Mouse (Mus musculus) heart, adult 18-20 months (tissue): ENCODE measurements at regions not wholly inside any gene's neighbourhood (a gene's known extent, or its start where the extent isn't known, plus 50 kb on each side); places are given as distances from the start of the nearest gene placed in this dataset.
A peak's percentile ranks its signal among the peaks of the same experiment; 100 is the strongest.

Experiments used
- DNase-seq, 2 experiments: peaks; one replicate each; pipeline ENCODE4 v3.0.0; 2021 to 2022; ENCODE audit warnings: mixed read lengths in 1 of 2
- microRNA-seq, 2 experiments: library from miRNA; unstranded; fragments of <30 nt; microRNA quantifications; one replicate each; pipeline ENCODE4 v1.2.0; 2022

DNA sequence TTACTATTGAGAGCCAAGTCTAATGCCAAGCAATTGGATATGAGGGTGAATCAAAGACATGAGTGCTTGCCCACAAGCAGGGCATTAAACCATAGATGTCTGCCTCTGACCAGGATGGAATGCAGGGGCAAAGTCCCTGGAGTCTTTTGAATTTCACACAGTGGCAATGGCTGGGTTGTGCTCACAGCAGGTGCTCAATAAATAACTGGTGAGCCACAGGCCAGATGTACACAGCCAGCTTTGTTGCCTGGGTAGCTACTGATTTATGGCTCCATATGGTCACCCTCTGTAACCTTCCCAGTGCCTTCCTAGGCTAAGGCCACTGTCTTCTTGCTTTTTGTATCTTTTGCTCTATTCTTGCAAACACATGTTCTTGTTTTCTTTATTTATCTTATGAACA lies 154.3 kb upstream of the Lrrn1 start:
- no peak for DNase-seq

DNA sequence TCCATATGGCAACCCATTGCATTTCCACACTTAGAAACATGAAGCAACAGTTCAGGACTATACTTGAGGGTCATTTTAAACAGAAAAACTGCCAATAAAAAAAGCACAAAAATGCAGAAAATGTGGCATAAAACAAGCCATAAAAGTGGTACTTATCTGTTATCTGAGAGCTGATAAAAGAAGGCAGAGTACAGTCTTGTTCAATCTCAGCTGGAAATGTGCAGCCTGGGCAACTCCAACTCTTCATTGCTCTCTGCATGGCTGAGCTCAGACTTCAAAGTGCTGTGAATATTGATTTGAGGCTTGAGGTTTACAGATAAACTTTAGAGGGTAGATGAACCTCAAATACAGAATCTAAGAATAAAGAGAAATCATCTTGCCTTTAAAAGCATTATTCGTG lies 151.1 kb upstream of the Lrrn1 start:
- DNase-seq, result no peak

DNA sequence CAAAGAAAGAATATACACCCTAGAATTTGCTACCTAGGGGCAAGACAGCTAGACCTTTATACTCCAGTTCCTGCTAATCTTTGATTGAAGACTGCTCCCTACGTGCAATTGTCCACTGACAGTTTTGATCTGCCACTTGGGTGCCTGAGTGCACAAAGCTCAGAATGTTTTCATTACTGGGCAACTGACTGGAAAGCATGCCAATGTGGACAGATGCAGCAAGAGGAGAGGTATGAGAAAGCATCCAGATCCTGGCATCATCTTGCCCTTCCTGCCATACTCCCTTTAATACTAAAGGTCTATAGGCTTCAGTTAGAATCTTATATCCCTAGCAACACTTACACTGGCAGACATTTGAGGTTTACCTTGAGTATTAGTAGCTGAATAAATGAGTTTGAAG lies 148.9 kb upstream of the Lrrn1 start:
- no peak for DNase-seq

DNA sequence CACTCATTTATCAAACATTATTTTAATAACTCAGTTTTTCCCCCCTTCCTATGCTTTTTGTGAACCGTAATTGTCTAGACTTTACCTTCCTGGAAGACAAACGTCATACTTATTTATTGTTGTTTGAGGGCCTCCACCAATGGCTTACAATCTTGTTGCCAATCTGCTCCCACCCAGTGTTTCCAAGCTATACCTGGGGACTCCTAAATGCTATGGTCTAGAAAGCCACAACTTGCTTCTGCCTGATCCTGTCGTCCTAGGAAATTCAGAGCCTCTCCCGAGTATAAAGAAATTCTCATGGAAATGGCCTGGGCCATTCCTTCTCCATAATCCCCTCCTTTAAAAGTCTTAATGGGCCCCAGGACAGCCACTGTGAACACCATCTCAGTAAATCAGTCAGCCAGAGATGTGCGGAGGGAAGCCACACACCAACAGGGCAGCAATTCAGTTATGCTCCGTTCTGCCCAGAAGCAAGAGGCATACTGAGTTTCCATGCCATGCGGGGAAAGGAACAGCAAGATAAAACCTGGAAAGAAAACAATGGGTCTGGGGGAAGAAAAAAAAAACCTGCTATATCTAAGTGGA lies 143.4 kb upstream of the Lrrn1 start:
- DNase-seq, result no peak

DNA sequence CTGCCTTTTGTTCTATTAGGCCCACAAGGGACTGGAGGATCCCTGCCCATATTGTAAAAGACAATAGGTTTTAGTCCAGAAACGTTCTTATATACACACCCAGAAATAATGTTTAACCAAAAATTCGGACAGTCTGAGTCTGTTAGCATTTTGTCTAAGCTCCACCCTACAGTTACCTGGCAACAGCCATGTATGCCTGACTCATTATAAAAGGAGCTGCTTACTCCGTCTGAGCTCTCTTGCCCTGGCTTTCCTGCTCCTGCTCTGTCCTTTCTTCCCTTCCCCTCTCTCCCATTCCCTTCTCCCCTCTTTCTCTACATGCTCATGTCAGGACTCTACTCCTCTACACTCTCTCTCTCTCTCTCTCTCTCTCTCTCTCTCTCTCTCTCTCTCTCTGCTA lies 139.7 kb upstream of the Lrrn1 start:
- DNase-seq, result no peak

DNA sequence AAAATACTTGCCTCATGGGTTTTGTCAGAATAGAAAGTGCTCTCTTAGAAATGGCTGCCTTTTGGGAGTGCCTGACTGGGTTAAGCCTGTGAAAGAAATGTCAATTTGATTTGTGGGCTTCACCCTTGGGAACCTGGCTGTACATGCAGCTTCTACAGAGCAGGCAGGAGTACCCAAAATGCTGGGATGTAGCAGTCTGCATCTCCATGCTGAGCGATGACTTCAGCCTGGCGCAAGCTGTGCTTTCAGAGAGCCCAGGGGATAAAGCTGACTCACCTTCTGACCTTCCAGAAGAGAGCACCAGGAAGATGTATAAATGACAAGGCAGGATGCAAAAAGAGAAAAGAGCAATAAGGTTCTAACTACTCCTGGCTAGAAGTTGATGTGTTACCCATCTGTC lies 135.0 kb upstream of the Lrrn1 start:
- DNase-seq, result no peak

DNA sequence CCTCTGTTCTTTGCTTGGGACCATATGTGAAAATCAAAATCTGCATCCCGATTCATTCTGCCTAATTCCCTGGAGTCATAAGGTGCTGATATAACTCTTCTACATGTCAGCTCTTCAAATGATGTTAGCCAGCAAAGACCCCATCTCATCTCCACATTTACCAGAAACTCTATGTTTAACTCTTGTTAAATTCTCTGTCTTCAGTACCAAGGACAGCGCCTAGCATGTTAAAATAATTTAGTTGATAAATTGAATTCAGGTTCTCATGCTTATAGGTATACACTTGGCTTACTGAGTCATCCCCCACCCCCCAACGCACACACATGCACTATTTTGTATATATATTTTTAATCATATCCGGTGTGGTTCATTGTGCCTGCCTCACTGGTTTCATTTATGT lies 113.8 kb upstream of the Lrrn1 start:
- DNase-seq, result no peak

DNA sequence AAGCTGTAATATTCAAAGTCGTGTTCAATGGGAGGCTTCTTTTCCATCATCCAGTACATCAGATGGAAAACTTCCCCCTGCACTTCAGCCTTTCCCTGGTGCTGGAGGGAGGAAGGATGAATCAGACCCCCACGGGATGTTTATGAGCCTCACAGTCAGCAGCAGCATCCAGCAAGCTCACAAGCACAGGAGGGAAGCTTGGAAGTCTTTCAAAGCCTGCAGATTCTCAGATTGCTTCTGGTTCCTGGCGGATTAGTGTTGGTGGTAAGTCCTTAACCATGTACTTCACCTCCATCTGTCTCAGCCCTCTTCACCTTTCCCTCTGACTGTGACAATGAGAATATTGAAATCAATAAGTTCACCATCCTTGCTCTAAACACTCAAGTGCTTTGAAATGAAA lies 107.5 kb upstream of the Lrrn1 start:
- no peak for DNase-seq

DNA sequence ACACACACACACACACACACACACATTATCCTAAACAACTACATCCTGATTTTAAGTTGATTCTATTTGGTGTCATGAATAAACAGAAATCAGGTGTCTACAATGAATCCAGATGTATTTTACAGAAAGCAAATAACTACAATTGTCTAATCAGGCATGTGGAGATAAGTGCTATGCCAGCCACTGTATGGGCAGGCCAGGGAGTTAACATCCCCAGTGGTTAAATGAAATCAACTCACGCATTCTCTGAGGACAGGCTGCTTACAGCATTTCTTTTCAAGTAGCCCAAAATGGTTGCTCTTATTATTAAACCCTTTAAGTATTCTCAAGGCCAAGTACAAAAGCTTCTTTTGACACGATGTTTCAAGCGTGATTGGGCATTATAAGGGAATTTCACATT lies 103.0 kb upstream of the Lrrn1 start:
- no peak for DNase-seq

DNA sequence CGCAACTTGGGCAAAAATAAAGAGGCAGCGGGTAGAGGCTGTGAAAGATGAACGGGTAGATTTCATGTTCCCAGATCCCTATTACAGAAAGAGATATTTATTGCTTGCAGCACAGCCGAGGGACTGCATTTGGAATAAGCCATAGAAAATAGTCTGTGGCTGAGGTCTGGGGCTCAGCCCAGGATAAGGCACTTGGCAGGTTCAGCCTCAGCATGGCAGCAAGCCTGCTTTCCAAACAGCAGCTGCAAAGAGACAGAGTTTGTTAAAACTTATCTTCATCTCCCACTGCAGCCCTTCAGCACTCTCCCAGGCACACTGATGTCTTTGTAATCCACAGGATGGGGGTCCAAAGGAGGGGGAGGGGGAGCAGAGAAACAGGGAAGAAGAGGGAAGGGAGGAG lies 98.5 kb upstream of the Lrrn1 start:
- peak in 1 of 2 experiments; percentile 1 for DNase-seq

DNA sequence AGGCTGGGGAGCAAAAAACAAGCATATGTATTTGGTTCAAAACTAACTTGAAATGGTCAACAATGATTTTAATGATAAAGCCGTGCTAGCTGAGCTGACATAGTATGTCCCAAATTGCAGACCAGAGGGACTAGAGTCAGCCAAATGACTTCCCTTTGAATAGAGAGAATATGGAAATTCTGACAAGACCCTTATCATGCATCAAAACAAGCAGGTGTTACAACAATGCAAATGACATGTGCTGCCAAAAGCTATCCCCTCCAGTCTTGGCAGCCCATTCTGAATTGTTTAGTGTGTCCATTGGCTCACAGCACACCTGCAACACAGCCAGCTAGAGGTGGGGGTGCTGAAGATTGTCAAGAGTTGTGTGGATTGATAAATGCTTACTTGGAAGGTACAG lies 87.5 kb upstream of the Lrrn1 start:
- no peak for DNase-seq

DNA sequence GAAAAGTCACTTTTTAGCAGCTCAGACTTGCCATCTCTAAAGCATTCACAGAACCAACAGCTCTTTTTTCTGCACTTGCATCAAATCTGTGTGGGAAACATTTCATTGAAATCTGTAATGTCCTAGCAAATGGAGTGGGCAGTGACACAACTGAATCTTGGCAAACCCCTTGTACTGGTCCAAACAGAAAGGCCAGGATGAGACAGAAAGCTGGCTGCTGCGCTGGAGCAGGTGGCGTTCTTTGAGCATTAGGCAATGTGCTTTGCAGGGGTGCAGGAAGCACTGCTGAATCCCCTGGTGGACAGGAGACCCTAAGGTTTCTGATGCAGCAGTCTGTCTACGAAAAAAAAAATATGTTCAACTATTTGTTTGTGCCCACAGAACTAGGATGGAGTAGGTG lies 85.2 kb upstream of the Lrrn1 start:
- no peak for DNase-seq

DNA sequence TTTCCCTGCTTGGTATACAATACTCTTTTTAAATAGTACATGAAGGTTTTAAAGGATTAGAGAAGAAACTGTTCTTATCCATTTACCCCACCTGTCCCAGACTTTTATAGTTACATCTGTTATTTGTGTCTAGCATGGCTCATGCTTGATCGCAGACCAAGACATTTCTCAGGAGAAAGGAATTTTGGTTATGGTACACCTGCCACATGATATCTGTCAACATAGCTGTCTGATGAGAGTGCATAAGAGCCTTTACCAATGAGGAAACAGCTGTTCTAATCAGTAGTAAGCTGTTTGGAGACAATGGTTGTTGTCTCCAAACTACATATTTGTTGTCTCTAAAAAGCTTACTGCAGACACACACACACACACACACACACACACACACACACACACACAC lies 70.3 kb upstream of the Lrrn1 start:
- no peak for DNase-seq

DNA sequence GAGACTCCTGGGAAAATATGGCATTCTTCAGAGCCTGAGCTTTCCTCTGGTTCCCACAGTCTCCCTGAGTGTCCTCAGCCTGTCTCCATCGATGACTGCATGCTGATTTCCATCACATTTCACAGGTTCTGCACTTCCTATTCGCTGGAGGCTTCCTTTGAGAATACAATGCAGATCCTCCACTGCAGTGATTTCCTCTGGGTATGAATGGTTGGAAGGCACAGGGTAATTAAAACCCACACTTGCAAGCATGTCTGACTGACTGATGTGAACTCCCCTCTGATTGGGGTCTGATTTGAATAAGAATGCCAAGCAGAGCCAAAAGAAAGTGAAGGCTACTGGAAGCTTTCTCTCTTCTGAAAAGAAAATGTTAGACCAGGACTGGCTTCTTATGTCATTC lies 67.1 kb upstream of the Lrrn1 start:
- no peak for DNase-seq

DNA sequence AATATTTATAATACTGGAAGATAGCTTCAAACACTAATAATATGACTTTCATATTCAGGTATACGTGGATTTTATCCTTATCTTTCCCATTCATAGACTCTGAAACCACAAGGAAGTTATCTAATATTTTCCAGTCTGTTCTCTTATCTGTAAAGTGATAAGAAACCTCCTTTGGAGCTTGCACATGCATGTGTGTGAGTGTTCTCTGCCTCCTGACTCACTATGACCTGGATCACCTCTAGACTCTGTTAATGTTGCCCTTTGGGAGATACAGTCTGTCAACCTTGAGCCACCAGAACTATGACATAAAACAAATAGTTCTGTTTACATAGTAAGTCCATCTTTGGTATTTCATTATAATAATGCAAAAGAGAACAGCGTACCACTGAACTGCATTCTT lies 56.2 kb upstream of the Lrrn1 start:
- no peak for DNase-seq

DNA sequence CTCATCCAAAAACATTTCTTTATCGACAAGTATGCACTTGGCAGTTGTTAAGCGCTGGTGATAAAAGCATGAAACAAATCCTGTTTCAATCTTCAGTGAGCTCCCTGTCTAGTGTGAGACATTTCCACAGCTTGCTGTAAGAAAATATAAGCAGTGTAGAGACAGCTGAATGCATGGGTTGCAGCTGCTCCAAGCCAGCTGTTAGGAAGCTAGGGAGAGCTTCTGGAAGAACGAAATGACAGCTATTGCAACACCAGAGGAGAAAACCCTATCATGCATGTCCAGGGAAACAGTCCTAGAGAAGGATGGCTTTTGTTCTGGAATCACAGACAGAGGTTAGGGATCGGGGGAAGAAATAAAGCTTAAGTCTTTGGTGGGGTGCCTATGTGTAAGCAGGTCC lies 55.4 kb upstream of the Lrrn1 start:
- no peak for DNase-seq

Small RNAs in the stretch of these regions (microRNA-seq; reads per million reads assigned to microRNA genes)
- gene Gm27690, result 0 reads per million in 2 experiments
